Mouse (Mus musculus) myocyte (in vitro differentiated cells): ENCODE results near the gene Mylip.

Experiments
- CEBPB ChIP-seq: IDR thresholded peaks from 2 replicates; pipeline ENCODE4 v1.6.1; 2011; ENCODE audit warnings: mild to moderate bottlenecking, moderate library complexity; ENCODE audit not compliant: poor library complexity, insufficient read depth, severe bottlenecking
- E2F4 ChIP-seq: IDR thresholded peaks from one replicate; pipeline ENCODE4 v1.6.1; 2011; ENCODE audit warnings: mild to moderate bottlenecking, control low read depth, moderate library complexity; ENCODE audit not compliant: insufficient read depth
- MAX ChIP-seq: IDR thresholded peaks from one replicate; pipeline ENCODE4 v1.6.1; 2011; ENCODE audit warnings: low read depth, mild to moderate bottlenecking, control low read depth
- MYOD1 ChIP-seq, 3 experiments: IDR thresholded peaks; one replicate each; pipeline ENCODE4 v1.6.1; 2011; ENCODE audit warnings: control low read depth in 2 of 3, low read depth in 2 of 3, mild to moderate bottlenecking in 2 of 3, moderate library complexity in 1 of 3; ENCODE audit not compliant: insufficient read length in 2 of 3, control insufficient read depth in 1 of 3
- MYOG ChIP-seq, 3 experiments: IDR thresholded peaks; one replicate each; pipeline ENCODE4 v1.6.1; 2011; ENCODE audit warnings: control low read depth in 2 of 3, low read depth in 2 of 3, mild to moderate bottlenecking in 2 of 3; ENCODE audit not compliant: insufficient read length in 2 of 3, control insufficient read depth in 1 of 3, insufficient read depth in 1 of 3
- POLR2A ChIP-seq: IDR thresholded peaks from one replicate; pipeline ENCODE4 v1.6.1; 2011; ENCODE audit warnings: low read depth, mild to moderate bottlenecking, control low read depth, moderate library complexity; ENCODE audit not compliant: insufficient read length
- POLR2AphosphoS2 ChIP-seq: IDR thresholded peaks from one replicate; pipeline ENCODE4 v1.6.1; 2011; ENCODE audit warnings: low read depth, control low read depth; ENCODE audit not compliant: insufficient read length
- REST ChIP-seq: IDR thresholded peaks from one replicate; pipeline ENCODE4 v1.6.1; 2011; ENCODE audit warnings: mild to moderate bottlenecking, control low read depth, moderate library complexity; ENCODE audit not compliant: insufficient read depth, insufficient read length
- SRF ChIP-seq: IDR thresholded peaks from one replicate; pipeline ENCODE4 v1.6.1; 2011; ENCODE audit warnings: low read depth; ENCODE audit not compliant: control insufficient read depth, insufficient read length
- TCF12 ChIP-seq: IDR thresholded peaks from one replicate; pipeline ENCODE4 v1.6.1; 2011; ENCODE audit warnings: mild to moderate bottlenecking, control low read depth; ENCODE audit not compliant: poor library complexity, insufficient read depth, severe bottlenecking
- TCF3 ChIP-seq: IDR thresholded peaks from one replicate; pipeline ENCODE4 v1.6.1; 2011; ENCODE audit warnings: low read depth, control low read depth; ENCODE audit not compliant: insufficient read length
- USF1 ChIP-seq: IDR thresholded peaks from one replicate; pipeline ENCODE4 v1.6.1; 2011; ENCODE audit warnings: low read depth, mild to moderate bottlenecking, control low read depth, moderate library complexity

- TF ChIP-seq MAX = no peak
- no peak for TF ChIP-seq POLR2A
- TF ChIP-seq USF1 = no peak
- TF ChIP-seq MYOD1 (IDR thresholded peaks at IDR 0.05; ENCODE audit: control insufficient read depth in 1 of 3, insufficient read length in 2 of 3, low read depth in 2 of 3) = no peak
- no peak for TF ChIP-seq TCF12
- TF ChIP-seq POLR2AphosphoS2 = no peak
- TF ChIP-seq SRF = no peak
- no peak for TF ChIP-seq REST
- TF ChIP-seq E2F4 = no peak
- no peak for TF ChIP-seq CEBPB
- TF ChIP-seq MYOG (IDR thresholded peaks at IDR 0.05; ENCODE audit: control insufficient read depth in 1 of 3, insufficient read depth in 1 of 3, insufficient read length in 2 of 3, low read depth in 2 of 3) = no peak
- TF ChIP-seq TCF3 = no peak
Observed at GRCm38 (mm10) chr13:45422251-45422650, 32.7 kb downstream of the Mylip start.
